Mouse (Mus musculus) CD8-positive naive resting alpha-beta T cell, adult 57 days (primary cell): ENCODE results near the gene Isoc2b. TPM values are rescaled to one million over a fixed set of nuclear protein-coding genes. Genes with fewer than 3 reads are reported as not detected.

Source experiments
- total RNA-seq: library from RNA; stranded (reverse); gene quantifications from one replicate; pipeline ENCODE4 v1.2.4, GENCODE M21; 2023

Gene Isoc2b
- 3.4 TPM for total RNA-seq

DNA sequence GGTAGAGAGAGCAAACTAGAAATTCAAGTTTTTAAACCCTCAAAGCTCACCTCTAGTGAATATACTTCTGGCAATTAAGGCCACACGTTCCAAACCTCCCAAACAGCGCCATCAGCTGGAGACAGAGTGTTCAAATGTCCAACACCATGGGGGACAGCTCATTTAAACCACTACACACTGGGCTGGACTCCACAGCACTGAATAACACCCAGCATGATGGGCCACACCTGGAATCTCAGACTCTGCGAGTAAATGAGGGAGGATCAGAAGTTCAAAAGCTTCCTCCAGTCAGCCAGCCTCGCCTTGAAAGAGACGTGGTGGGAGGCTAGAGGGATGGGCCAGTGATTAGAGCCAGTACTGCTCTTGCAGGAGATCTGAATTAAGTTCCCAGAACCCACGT lies at the start of gene Isoc2b:
Gene Isoc2b (minus strand): TSS at position 126 of the 400 bp plus-strand sequence.

DNA sequence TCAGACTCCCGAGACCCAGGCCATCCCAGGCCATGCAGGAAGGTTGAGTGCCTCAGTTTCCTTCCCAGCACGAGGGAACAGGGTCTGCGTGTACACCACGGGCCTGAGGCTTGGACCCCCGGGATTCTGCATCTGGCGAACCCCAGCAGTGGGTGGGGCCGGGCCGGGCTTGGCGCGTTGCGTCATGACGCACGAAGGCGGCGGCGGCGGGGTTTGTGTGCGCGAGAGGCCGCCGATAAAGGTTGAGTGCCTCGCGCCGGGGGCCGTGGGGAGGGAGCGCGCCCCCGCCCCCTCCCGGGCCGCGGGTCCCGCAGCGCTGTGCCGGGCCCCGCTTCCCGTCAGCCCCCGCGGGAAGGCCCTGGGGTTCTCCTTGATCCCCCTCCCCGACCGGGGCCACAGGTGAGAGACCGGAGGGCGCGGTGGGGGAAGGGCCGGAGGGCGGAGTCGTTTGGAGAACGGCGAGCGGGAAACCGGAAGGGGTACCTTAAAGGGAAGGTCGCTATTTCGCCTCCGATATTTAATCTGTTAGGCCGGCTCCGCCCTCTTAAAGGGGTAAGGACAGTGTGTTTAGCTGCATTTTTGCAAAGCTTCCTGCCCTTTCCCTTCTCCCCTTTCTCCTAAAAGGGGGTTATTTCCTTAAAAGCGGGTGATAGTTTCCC lies 45.1 kb upstream of the Isoc2b start, which contains the start of gene Zfp628:
Gene Zfp628 (plus strand): TSS at position 211 of the 659 bp plus-strand sequence.

DNA sequence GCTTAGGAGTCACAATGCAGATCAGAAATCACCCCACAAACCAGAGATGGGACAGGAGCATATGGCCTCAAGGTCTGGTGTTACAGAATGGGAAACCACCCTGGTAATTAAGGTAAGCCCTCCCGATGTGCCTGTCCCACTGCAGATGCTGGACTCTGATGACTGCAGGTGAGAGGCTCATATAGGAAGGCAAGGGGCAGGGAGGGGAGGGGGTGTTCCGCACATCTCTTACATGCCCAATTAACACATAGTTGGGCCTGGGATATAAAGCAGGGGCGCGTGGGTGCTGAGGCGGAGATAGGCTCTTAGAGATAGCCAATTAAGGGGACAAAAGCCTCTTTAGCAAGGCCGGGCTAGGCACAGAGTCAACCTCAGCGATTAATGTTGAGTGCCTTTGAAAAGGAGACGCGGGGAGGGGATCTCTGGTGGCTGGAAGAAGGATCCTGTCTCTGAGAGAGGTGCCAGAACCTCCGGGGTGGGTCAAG lies 36.5 kb upstream of the Isoc2b start, which contains the start of gene Gm36210:
Gene Gm36210 (minus strand): TSS at position 51 of the 485 bp plus-strand sequence.

DNA sequence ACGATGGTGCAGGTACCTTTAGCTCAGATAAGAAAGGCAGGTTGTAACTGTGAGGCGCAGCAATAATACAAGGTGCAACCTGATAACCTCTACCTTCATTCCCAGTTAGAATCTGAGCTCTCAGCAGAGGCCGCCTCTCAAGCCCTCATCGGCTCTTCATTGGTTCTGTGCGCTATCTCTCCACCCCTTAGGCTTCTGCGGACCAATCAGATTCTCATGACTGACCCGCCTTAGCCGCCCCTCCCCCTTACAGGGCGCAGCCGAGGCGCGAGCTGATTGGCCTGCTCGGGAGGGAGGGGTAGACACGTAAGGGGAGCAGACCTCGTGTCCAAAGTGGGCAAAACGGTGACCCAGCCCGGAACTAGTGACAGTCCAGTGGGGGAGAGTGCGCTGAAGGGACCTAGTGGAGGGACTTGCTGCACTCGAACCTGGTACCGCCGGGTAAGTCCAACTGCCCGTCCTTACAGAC lies 6.7 kb upstream of the Isoc2b start, which contains the start of gene Isoc2a:
Gene Isoc2a (plus strand): TSS at position 401 of the 469 bp plus-strand sequence.

DNA sequence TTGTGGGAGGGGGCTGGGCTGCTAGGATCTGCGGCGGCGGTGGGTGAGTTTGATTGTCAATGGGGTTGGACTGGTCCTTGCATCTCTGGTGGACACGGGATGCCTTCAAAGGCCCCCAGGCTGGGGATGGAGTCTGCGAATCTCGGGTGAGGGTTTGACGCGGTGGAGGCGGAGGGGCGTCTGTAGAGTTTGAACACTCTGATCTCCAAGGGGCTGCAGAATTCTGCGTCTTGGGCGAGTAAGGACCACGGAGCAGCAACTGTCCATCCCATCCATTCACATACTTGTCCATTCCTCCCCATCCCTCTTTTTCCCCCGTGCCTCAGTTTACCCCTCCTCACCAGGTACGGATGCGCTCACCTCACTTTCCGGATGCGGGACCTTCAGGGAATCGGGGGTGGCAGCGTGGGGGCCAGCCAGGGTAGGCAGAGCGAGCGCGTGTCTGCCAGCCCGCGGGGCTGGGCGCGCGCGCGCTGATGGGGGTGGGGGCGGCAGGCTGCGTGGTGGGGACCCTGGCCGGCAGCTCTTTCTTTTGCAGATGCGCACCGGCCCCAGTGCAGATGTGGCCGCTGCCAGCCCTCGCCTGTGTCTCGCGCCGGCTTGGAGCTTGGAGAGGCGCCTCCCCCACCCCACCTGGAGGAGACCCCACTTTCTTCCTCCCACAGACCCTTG lies 25.7 kb downstream of the Isoc2b start, which contains the start of gene Shisa7:
Gene Shisa7 (minus strand): TSS at position 452 of the 672 bp plus-strand sequence.

DNA sequence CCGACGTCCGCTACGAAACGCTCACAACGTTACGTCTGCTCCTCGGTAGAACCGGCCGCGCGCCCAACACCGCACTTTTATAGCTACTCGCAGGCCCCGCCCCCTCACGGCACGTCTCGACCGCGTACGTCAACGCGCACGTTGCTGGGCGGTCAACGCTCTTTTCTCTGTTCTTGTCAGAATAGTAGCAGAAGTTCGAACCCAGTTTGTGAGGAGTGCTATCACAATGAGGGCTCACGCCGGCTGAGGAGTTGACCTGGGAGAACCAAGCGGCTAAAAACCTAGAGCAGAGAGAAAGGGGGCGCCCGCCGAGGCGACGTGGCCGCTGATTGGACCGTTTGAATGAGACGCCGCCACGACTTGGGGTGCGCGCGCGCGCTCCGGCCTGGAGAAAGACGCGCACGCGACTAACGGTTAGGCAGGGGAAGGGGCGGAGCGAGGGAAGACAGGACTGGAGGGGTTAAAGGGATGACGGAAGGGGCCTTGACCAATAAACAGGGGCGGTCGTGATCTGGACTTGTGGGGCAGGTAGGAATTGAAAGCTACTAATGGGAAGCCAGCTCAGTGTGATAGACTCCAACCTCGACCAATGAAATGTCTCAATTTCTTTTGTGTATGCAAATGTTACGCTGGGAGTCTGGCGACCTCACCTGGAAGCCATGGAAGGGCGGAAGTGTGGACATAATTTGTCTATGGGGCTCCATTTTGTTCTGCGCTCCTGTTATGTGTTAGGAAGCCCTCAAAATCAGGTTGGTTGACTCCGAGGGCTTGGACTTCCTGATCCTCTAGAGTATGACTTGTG lies 57.6 kb downstream of the Isoc2b start, which contains the start of gene Ube2s:
Gene Ube2s (minus strand): TSS at position 288 of the 802 bp plus-strand sequence.

Other genes starting within 250 kb of the Isoc2b start
- 68.5 TPM for gene Tmem86b, start 238.8 kb downstream of the Isoc2b start, total RNA-seq
- 272 TPM for gene Ppp6r1, start 211.2 kb downstream of the Isoc2b start, total RNA-seq
- gene Hspbp1, start 185.2 kb downstream of the Isoc2b start, total RNA-seq = 65.9 TPM
- not detected for gene Brsk1, start 179.7 kb downstream of the Isoc2b start, total RNA-seq
- gene Tmem150b, start 145.0 kb downstream of the Isoc2b start, total RNA-seq = 0.40 TPM
- 62.8 TPM for gene Kmt5c, start 130.1 kb downstream of the Isoc2b start, total RNA-seq
- 4.5 TPM for gene Cox6b2, start 117.2 kb downstream of the Isoc2b start, total RNA-seq
- gene Fam71e2, start 99.0 kb downstream of the Isoc2b start, total RNA-seq = not detected
- not detected for gene Il11, start 87.4 kb downstream of the Isoc2b start, total RNA-seq
- gene Tmem190, start 87.3 kb downstream of the Isoc2b start, total RNA-seq = not detected
- 1.4 TPM for gene Tmem238, start 80.6 kb downstream of the Isoc2b start, total RNA-seq
- 2,425 TPM for gene Rpl28, start 77.4 kb downstream of the Isoc2b start, total RNA-seq
- gene Ube2s, start 57.7 kb downstream of the Isoc2b start, total RNA-seq = 155 TPM
- 0.12 TPM for gene Shisa7, start 25.6 kb downstream of the Isoc2b start, total RNA-seq
- 10.2 TPM for gene Isoc2a, start 6.9 kb upstream of the Isoc2b start, total RNA-seq
- gene Gm36210, start 36.3 kb upstream of the Isoc2b start, total RNA-seq = not detected
- gene Zfp628, start 45.0 kb upstream of the Isoc2b start, total RNA-seq = 36.5 TPM
- 16.7 TPM for gene Nat14, start 51.8 kb upstream of the Isoc2b start, total RNA-seq
- 0.64 TPM for gene Ssc5d, start 55.5 kb upstream of the Isoc2b start, total RNA-seq
- not detected for gene Sbk2, start 94.1 kb upstream of the Isoc2b start, total RNA-seq
- gene Sbk3, start 100.9 kb upstream of the Isoc2b start, total RNA-seq = not detected
- 29.8 TPM for gene Zfp579, start 125.9 kb upstream of the Isoc2b start, total RNA-seq
- 9.5 TPM for gene Zfp524, start 144.2 kb upstream of the Isoc2b start, total RNA-seq
- gene Fiz1, start 144.4 kb upstream of the Isoc2b start, total RNA-seq = 51.1 TPM
- not detected for gene Gm44973, start 145.2 kb upstream of the Isoc2b start, total RNA-seq
- gene Zfp865, start 150.1 kb upstream of the Isoc2b start, total RNA-seq = 53.7 TPM
- not detected for gene Ccdc106, start 150.3 kb upstream of the Isoc2b start, total RNA-seq
- not detected for gene 4632433K11Rik, start 163.9 kb upstream of the Isoc2b start, total RNA-seq
- 8.6 TPM for gene Zfp784, start 168.2 kb upstream of the Isoc2b start, total RNA-seq
- 7.7 TPM for gene Zfp580, start 181.3 kb upstream of the Isoc2b start, total RNA-seq
- 400 TPM for gene U2af2, start 191.9 kb upstream of the Isoc2b start, total RNA-seq
- gene Epn1, start 210.0 kb upstream of the Isoc2b start, total RNA-seq = 106 TPM
- not detected for gene Rfpl4, start 246.7 kb upstream of the Isoc2b start, total RNA-seq